Mouse (Mus musculus) CH12.LX (cell line): ENCODE data around the gene Trir. TPM values are rescaled to one million over a fixed set of nuclear protein-coding genes. Genes with fewer than 3 reads are reported as not detected.

ENCODE experiments used
- DNase-seq: peaks from one replicate; pipeline ENCODE4 v3.0.0-alpha.2; 2013; ENCODE audit errors: extremely low read depth
- H3K27ac ChIP-seq: 2 replicates; pipeline ENCODE4 v1.5.1; 2012; ENCODE audit warnings: low read depth, mild to moderate bottlenecking, control low read depth, moderate library complexity; ENCODE audit not compliant: insufficient read depth
- H3K27me3 ChIP-seq: replicated peaks from 2 replicates; pipeline ENCODE3; 2012; ENCODE audit warnings: inconsistent platforms
- H3K36me3 ChIP-seq, 2 experiments: replicated peaks in 1 of 2; 2 replicates each; pipeline versions ENCODE3 to v1.6.1; 2012; ENCODE audit warnings: inconsistent platforms in 1 of 2, low read length in 1 of 2, mild to moderate bottlenecking in 1 of 2, mixed read lengths in 1 of 2, moderate library complexity in 1 of 2; ENCODE audit not compliant: control insufficient read depth in 1 of 2, insufficient read depth in 1 of 2
- H3K4me1 ChIP-seq, 2 experiments: 2 replicates each; pipeline ENCODE4 v1.6.1; 2012; ENCODE audit warnings: inconsistent platforms in 1 of 2, moderate library complexity in 1 of 2; ENCODE audit not compliant: insufficient read depth in 2 of 2, control insufficient read depth in 1 of 2
- H3K4me2 ChIP-seq: 2 replicates; pipeline ENCODE4 v1.6.1; 2012; ENCODE audit warnings: low read depth, mild to moderate bottlenecking, control low read depth; ENCODE audit not compliant: poor library complexity, insufficient read depth, severe bottlenecking
- H3K4me3 ChIP-seq, 3 experiments: fragments of 150-350 bp in 1 of 3; sonication (generic) in 1 of 3; replicated peaks in 1 of 3; 2 replicates each; pipeline versions ENCODE3 to v1.5.1; 2011 to 2012; ENCODE audit warnings: low read depth in 2 of 3, low read length in 2 of 3, mild to moderate bottlenecking in 2 of 3, moderate library complexity in 2 of 3, control low read depth in 1 of 3, improper control_type of control experiment in 1 of 3, inconsistent platforms in 1 of 3, mixed read lengths in 1 of 3; ENCODE audit not compliant: poor library complexity in 1 of 3
- H3K79me2 ChIP-seq: replicated peaks from 2 replicates; pipeline ENCODE4 v1.6.1; 2012; ENCODE audit warnings: mild to moderate bottlenecking, moderate library complexity; ENCODE audit not compliant: control insufficient read depth, poor library complexity, insufficient read depth, severe bottlenecking; ENCODE audit errors: extremely low read depth
- H3K9ac ChIP-seq: 2 replicates; pipeline ENCODE4 v1.6.1; 2012; ENCODE audit warnings: low read depth, mild to moderate bottlenecking, control low read depth, moderate library complexity; ENCODE audit not compliant: insufficient read depth
- H3K9me3 ChIP-seq: replicated peaks from 2 replicates; pipeline ENCODE3; 2012; ENCODE audit warnings: low read length, inconsistent platforms, mixed read lengths
- BHLHE40 ChIP-seq: IDR thresholded peaks from 2 replicates; pipeline ENCODE4 v1.6.1; 2011; ENCODE audit warnings: mild to moderate bottlenecking, low read depth, low read length, improper control_type of control experiment
- CHD1 ChIP-seq: IDR thresholded peaks from 2 replicates; pipeline ENCODE4 v1.6.1; 2012; ENCODE audit warnings: low read depth, low read length, improper control_type of control experiment, inconsistent platforms
- CTCF ChIP-seq, 2 experiments: IDR thresholded peaks in 1 of 2; conservative IDR thresholded peaks in 1 of 2; 2 replicates each; pipeline ENCODE4 v1.5.1; 2011 to 2012; ENCODE audit warnings: low read depth in 2 of 2, low read length in 2 of 2, improper control_type of control experiment in 1 of 2, inconsistent platforms in 1 of 2, mild to moderate bottlenecking in 1 of 2, moderate library complexity in 1 of 2
- ELF1 ChIP-seq: IDR thresholded peaks from 2 replicates; pipeline ENCODE4 v1.6.1; 2014; ENCODE audit warnings: low read depth, mild to moderate bottlenecking, inconsistent platforms, low read length, improper control_type of control experiment
- ETS1 ChIP-seq: conservative IDR thresholded peaks from 2 replicates; pipeline ENCODE4 v1.6.1; 2012; ENCODE audit warnings: low read depth, mild to moderate bottlenecking, inconsistent platforms, low read length, improper control_type of control experiment, moderate library complexity
- IRF4 ChIP-seq: IDR thresholded peaks from 2 replicates; pipeline ENCODE4 v1.6.1; 2014; ENCODE audit warnings: low read depth, mild to moderate bottlenecking, inconsistent platforms, low read length, improper control_type of control experiment
- JUN ChIP-seq: IDR thresholded peaks from 2 replicates; pipeline ENCODE4 v1.6.1; 2011; ENCODE audit warnings: low read depth, mild to moderate bottlenecking, low read length, improper control_type of control experiment, moderate library complexity; ENCODE audit not compliant: insufficient read depth
- KAT2A ChIP-seq: IDR thresholded peaks from 2 replicates; pipeline ENCODE4 v1.6.1; 2012; ENCODE audit warnings: low read length, improper control_type of control experiment, inconsistent platforms; ENCODE audit not compliant: insufficient replicate concordance
- MAX ChIP-seq: IDR thresholded peaks from 2 replicates; pipeline ENCODE4 v1.6.1; 2011; ENCODE audit warnings: low read length, improper control_type of control experiment
- MAZ ChIP-seq: IDR thresholded peaks from 2 replicates; pipeline ENCODE4 v1.6.1; 2012; ENCODE audit warnings: low read depth, mild to moderate bottlenecking, inconsistent platforms, low read length, improper control_type of control experiment, moderate library complexity
- MEF2A ChIP-seq: IDR thresholded peaks from 2 replicates; pipeline ENCODE4 v1.6.1; 2014; ENCODE audit warnings: low read depth, mild to moderate bottlenecking, inconsistent platforms, low read length, improper control_type of control experiment, borderline replicate concordance
- MYC ChIP-seq: IDR thresholded peaks from 2 replicates; pipeline ENCODE4 v1.6.1; 2011; ENCODE audit warnings: low read depth, mild to moderate bottlenecking, improper control_type of control experiment, low read length
- NELFE ChIP-seq: IDR thresholded peaks from 2 replicates; pipeline ENCODE4 v1.6.1; 2011; ENCODE audit warnings: low read depth, low read length, improper control_type of control experiment
- NRF1 ChIP-seq: IDR thresholded peaks from 2 replicates; pipeline ENCODE4 v1.6.1; 2014; ENCODE audit warnings: low read depth, mild to moderate bottlenecking, inconsistent platforms, low read length, improper control_type of control experiment, moderate library complexity
- POLR2A ChIP-seq: IDR thresholded peaks from 2 replicates; pipeline ENCODE4 v1.6.1; 2011; ENCODE audit warnings: low read depth, mild to moderate bottlenecking, improper control_type of control experiment, low read length
- RAD21 ChIP-seq: IDR thresholded peaks from 2 replicates; pipeline ENCODE4 v1.6.1; 2011; ENCODE audit warnings: low read depth, mild to moderate bottlenecking, low read length, improper control_type of control experiment, moderate library complexity
- RCOR1 ChIP-seq: conservative IDR thresholded peaks from 2 replicates; pipeline ENCODE4 v1.6.1; 2012; ENCODE audit warnings: low read depth, mild to moderate bottlenecking, inconsistent platforms, low read length, improper control_type of control experiment
- SIN3A ChIP-seq: IDR thresholded peaks from 2 replicates; pipeline ENCODE4 v1.6.1; 2012; ENCODE audit warnings: low read length, improper control_type of control experiment, inconsistent platforms
- SMC3 ChIP-seq: IDR thresholded peaks from 2 replicates; pipeline ENCODE4 v1.6.1; 2011; ENCODE audit warnings: low read depth, low read length, improper control_type of control experiment
- TBP ChIP-seq: conservative IDR thresholded peaks from 2 replicates; pipeline ENCODE4 v1.6.1; 2011; ENCODE audit warnings: low read depth, low read length, improper control_type of control experiment
- TCF12 ChIP-seq: IDR thresholded peaks from 2 replicates; pipeline ENCODE4 v1.6.1; 2014; ENCODE audit warnings: low read depth, mild to moderate bottlenecking, inconsistent platforms, low read length, improper control_type of control experiment
- USF1 ChIP-seq: IDR thresholded peaks from 2 replicates; pipeline ENCODE4 v1.6.1; 2014; ENCODE audit warnings: low read depth, mild to moderate bottlenecking, inconsistent platforms, low read length, improper control_type of control experiment
- USF2 ChIP-seq: conservative IDR thresholded peaks from 2 replicates; pipeline ENCODE4 v1.6.1; 2011; ENCODE audit warnings: low read depth, low read length, improper control_type of control experiment
- ZC3H11A ChIP-seq: IDR thresholded peaks from 2 replicates; pipeline ENCODE4 v1.6.1; 2012; ENCODE audit warnings: low read depth, mild to moderate bottlenecking, inconsistent platforms, low read length, improper control_type of control experiment
- ZKSCAN1 ChIP-seq: IDR thresholded peaks from 2 replicates; pipeline ENCODE4 v1.6.1; 2012; ENCODE audit warnings: low read depth, inconsistent platforms, low read length, improper control_type of control experiment, borderline replicate concordance
- ZMIZ1 ChIP-seq: IDR thresholded peaks from 2 replicates; pipeline ENCODE4 v1.6.1; 2012; ENCODE audit warnings: low read depth, mild to moderate bottlenecking, inconsistent platforms, low read length, improper control_type of control experiment
- ZNF384 ChIP-seq: IDR thresholded peaks from 2 replicates; pipeline ENCODE4 v1.6.1; 2012; ENCODE audit warnings: low read depth, low read length, improper control_type of control experiment, inconsistent platforms
- dilution Hi-C: fragments of 300-500 bp; cut with MboI; formaldehyde crosslinking; loops from 2 replicates; pipeline ENCODE4 v1.14.3; 2020; ENCODE audit warnings: low sequenced_read_pairs; ENCODE audit not compliant: extremely low pct_unique_long_range_greater_than_20kb, extremely low pct_ligation_motif_present
- in situ Hi-C: fragments of 300-500 bp; cut with MboI; formaldehyde crosslinking; loops from 3 replicates; pipeline ENCODE4 v1.14.3; 2019; ENCODE audit warnings: low sequenced_read_pairs, low pct_ligation_motif_present, low pct_unique_long_range_greater_than_20kb, mixed read lengths
- polyA plus RNA-seq: library from polyadenylated mRNA; unstranded; fragments of >175 nt; gene quantifications from 2 replicates; pipeline ENCODE4 v1.2.1, GENCODE M21; 2012; ENCODE audit warnings: low read depth; ENCODE audit not compliant: insufficient read length
- total RNA-seq, 2 experiments: library from RNA; depleted of rRNA; stranded (reverse); fragments of 300-350 nt in 1 of 2; fragments of >200 nt in 1 of 2; gene quantifications; 2 replicates each; pipeline ENCODE4 v1.2.3; 2012 to 2014

Gene Trir
- total and polyA plus RNA-seq, 3 experiments, result 151 to 209 (median 185) TPM

DNA sequence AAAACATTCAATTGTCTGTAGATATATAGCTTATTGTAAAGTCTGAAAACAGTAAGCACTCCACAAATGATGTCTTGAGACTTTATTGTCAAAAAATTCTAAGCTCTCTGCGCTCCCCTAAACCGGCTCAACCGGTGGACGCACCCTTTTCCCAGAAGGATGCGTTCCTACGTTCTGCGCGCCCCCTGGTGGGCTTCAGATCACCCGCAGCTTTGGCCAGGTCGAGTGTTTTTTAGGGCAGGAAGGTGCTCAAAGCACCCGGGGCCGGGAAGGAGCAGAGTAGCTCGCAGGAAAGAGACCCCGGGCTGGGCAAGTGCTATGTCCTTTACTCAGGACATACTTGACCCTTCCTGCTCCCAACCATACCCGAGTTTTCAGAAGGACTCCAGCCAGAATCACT is 36.8 kb upstream of the Trir start:
- peak overlapping the region; percentile 81 for H3K4me2 ChIP-seq
- no peaks in the 10 kb centered on the region for H3K27me3 ChIP-seq
- DNase-seq, result peak; percentile 93
- H3K79me2 ChIP-seq, result no peaks in the 10 kb centered on the region
- H3K36me3 ChIP-seq, result peaks cover 1 to 22% of the 10 kb centered on the region in 2 experiments
- H3K27ac ChIP-seq, result peak overlapping the region; percentile 55; the same call in 1 of the 2 replicates
- H3K4me3 ChIP-seq, result peak overlapping the region; percentile 51 to 70 (median 52)
- peaks cover 22 to 40% of the 10 kb centered on the region in 2 experiments for H3K4me1 ChIP-seq
- in situ Hi-C loops, result loop anchor here (5.0 kb wide), 1 partner anchor 37 kb away; the partner anchor contains the start of genes Asna1 and Trir
- dilution Hi-C loops, result no loop called here
- peak in 1 of 2 experiments; percentile 98; a peak in 2 of 4 replicates for TF ChIP-seq CTCF (conservative IDR thresholded peaks at IDR 0.05 in 1 of 2, IDR thresholded peaks at IDR 0.05 in 1 of 2; ENCODE audit: low read depth in 2 of 2, low read length in 2 of 2)
- TF ChIP-seq ELF1, result peak; percentile 42
- peak; percentile 16; the same call in 1 of the 2 replicates for TF ChIP-seq ETS1
- peak; percentile 28; the same call in 1 of the 2 replicates for TF ChIP-seq MEF2A
- TF ChIP-seq ZC3H11A, result peak; percentile 94
- TF ChIP-seq TBP, result no peak
- peak; percentile 91 for TF ChIP-seq RAD21
- peak; percentile 36; the same call in 1 of the 2 replicates for TF ChIP-seq BHLHE40
- TF ChIP-seq NRF1, result no peak
- peak; percentile 56; the same call in 1 of the 2 replicates for TF ChIP-seq ZNF384
- TF ChIP-seq USF1, result no peak
- peak; percentile 88; the same call in 1 of the 2 replicates for TF ChIP-seq SIN3A
- TF ChIP-seq MAZ, result peak; percentile 78; the same call in 1 of the 2 replicates
- no peak for TF ChIP-seq USF2
- TF ChIP-seq JUN, result no peak
- no peak for TF ChIP-seq MAX
- peak; percentile 74 for TF ChIP-seq NELFE
- peak; percentile 76 for TF ChIP-seq IRF4
- TF ChIP-seq CHD1, result peak; percentile 91; the same call in 1 of the 2 replicates
- peak; percentile 37; the same call in 1 of the 2 replicates for TF ChIP-seq TCF12
- no peak for TF ChIP-seq MYC
- no peak for TF ChIP-seq KAT2A
- TF ChIP-seq ZMIZ1, result no peak
- TF ChIP-seq RCOR1, result 0 out of 2 replicates have a peak, but pooled peaks have one; percentile 33
- no peak for TF ChIP-seq ZKSCAN1
- TF ChIP-seq SMC3, result peak; percentile 100
- TF ChIP-seq POLR2A, result no peak
- TF ChIP-seq, all 38 proteins: peak for 16
- H3K9ac ChIP-seq, result peak overlapping the region; percentile 93
- no peaks in the 10 kb centered on the region for H3K9me3 ChIP-seq
